Mouse (Mus musculus): Measurements from ENCODE around the gene Ermap.

DNA sequence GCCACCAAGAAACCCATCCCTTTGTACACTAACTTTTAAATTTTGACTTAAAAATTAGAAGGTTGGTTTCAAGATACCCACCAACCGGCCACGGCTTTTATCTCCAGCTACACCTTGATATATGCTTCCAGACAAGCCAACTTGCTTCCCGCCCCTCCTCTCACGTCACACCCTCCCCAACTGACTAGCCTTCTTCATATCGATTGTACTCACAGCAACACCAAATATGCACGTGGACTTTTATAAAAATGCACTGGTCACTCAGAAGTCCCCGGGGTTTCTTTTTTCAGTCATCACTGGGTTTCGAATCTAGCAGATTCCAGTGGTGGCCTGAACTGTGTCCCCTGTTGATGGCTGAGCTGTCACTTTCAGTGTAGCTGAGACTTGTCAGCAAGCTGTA, 807 bp upstream of the Ermap start:
- TF ChIP-seq CTCF (IDR thresholded peaks at IDR 0.05; ENCODE audit: insufficient read depth, low read depth, low read length), result no peak
- TF ChIP-seq POLR2A (IDR thresholded peaks at IDR 0.05; ENCODE audit: insufficient read depth, low read depth, low read length), result no peak

All from olfactory bulb, adult 2 months (tissue).